Mouse (Mus musculus) forebrain, postnatal 0 days (tissue): ENCODE results near the gene Farp2. TPM values are rescaled to one million over a fixed set of nuclear protein-coding genes. Genes with fewer than 3 reads are reported as not detected.
A peak's percentile ranks its signal among the peaks of the same experiment; 100 is the strongest.

ENCODE experiments used
- ATAC-seq: fragments of 200-750 bp; cut with Nextera tagmentation; 2 replicates; pipeline ENCODE4 v1.8.0; 2017; ENCODE audit warnings: mild to moderate bottlenecking, moderate library complexity
- DNase-seq: peaks from one replicate; pipeline ENCODE4 v3.0.0-alpha.2; 2015
- H3K27ac ChIP-seq: fragments of 300-500 bp; sonication (generic); 2 replicates; pipeline ENCODE4 v1.5.1; 2014; ENCODE audit warnings: low read depth, mild to moderate bottlenecking, antibody characterized with exemption, low read length, moderate library complexity, mixed read lengths
- H3K27me3 ChIP-seq: fragments of 300-500 bp; sonication (generic); 2 replicates; pipeline ENCODE4 v1.6.1; 2014; ENCODE audit warnings: mild to moderate bottlenecking, low read length, mixed read lengths; ENCODE audit not compliant: insufficient read depth
- H3K36me3 ChIP-seq: fragments of 300-500 bp; sonication (generic); 2 replicates; pipeline ENCODE4 v1.6.1; 2014; ENCODE audit warnings: mild to moderate bottlenecking, moderate library complexity; ENCODE audit not compliant: insufficient read depth
- H3K4me1 ChIP-seq: fragments of 300-500 bp; sonication (generic); 2 replicates; pipeline ENCODE4 v1.6.1; 2014; ENCODE audit warnings: antibody characterized with exemption; ENCODE audit not compliant: insufficient read depth
- H3K4me2 ChIP-seq: fragments of 300-500 bp; sonication (generic); 2 replicates; pipeline ENCODE4 v1.6.1; 2014; ENCODE audit warnings: low read depth, mild to moderate bottlenecking, moderate library complexity
- H3K4me3 ChIP-seq: fragments of 300-500 bp; sonication (generic); 2 replicates; pipeline ENCODE4 v1.5.1; 2014; ENCODE audit warnings: low read depth, low read length, mixed read lengths
- H3K9ac ChIP-seq: fragments of 300-500 bp; sonication (generic); 2 replicates; pipeline ENCODE4 v1.6.1; 2014; ENCODE audit warnings: mild to moderate bottlenecking
- H3K9me3 ChIP-seq: fragments of 300-500 bp; sonication (generic); 2 replicates; pipeline ENCODE4 v1.6.1; 2016; ENCODE audit warnings: low read length
- CTCF ChIP-seq: sonication (generic); IDR thresholded peaks from 2 replicates; pipeline ENCODE4 v1.5.1; 2016; ENCODE audit warnings: antibody characterized with exemption, control low read depth, low read depth
- WGBS: fragments of 180-500 bp; shearing (Covaris S2); extraction: QIAGEN DNeasy Blood & Tissue Kit; methylation state at CpG from one replicate; pipeline ENCODE4 v1.1.7; 2014; 5-methylcytosine and 5-hydroxymethylcytosine counted together
- polyA plus RNA-seq: library from polyadenylated mRNA; unstranded; fragments of >200 nt; fragmentation: Nextera tagmentation; extraction: Ambion mirVana; gene quantifications from 2 replicates; pipeline ENCODE4 v1.2.1, GENCODE M21; 2015
- total RNA-seq: library from RNA; depleted of rRNA; stranded (reverse); fragments of >200 nt; gene quantifications from 2 replicates; pipeline ENCODE4 v1.2.3, GENCODE M21; 2014; rRNA removed

Farp2 gene
- total and polyA plus RNA-seq, 2 experiments from 2014 or later = 2.1 to 4.4 TPM

GRCm38 (mm10) chr1:93667760-93668400, 156.0 kb downstream of the Farp2 start:
- peaks cover 5% of the 10 kb centered on the region; the same call in 1 of the 2 replicates for H3K4me1 ChIP-seq
- H3K27me3 ChIP-seq = no peaks in the 10 kb centered on the region
- TF ChIP-seq CTCF = no peak
- WGBS = 31% methylated on average over 13 of the region's 13 CpGs
- no peak overlapping the region for H3K4me3 ChIP-seq
- no peak for ATAC-seq
- no peak overlapping the region for H3K27ac ChIP-seq
- DNase-seq = no peak
- H3K9me3 ChIP-seq = no peaks in the 10 kb centered on the region
- H3K9ac ChIP-seq = no peak overlapping the region
- no peak overlapping the region for H3K4me2 ChIP-seq
- H3K36me3 ChIP-seq = no peaks in the 10 kb centered on the region

- ATAC-seq (peak; percentile 91), DNase-seq (peak; percentile 83)
- peak overlapping the region; percentile 56 for H3K9ac ChIP-seq
- H3K4me1 ChIP-seq = peaks cover 5% of the 10 kb centered on the region; the same call in 1 of the 2 replicates
- H3K27ac ChIP-seq = peak overlapping the region; percentile 57; the same call in 1 of the 2 replicates
- H3K4me2 ChIP-seq = peak overlapping the region; percentile 58
- peak overlapping the region; percentile 29 for H3K4me3 ChIP-seq
- WGBS = 14% methylated on average over 17 of the region's 17 CpGs
- H3K9me3 ChIP-seq = no peaks in the 10 kb centered on the region
- TF ChIP-seq CTCF = peak; percentile 71
- H3K27me3 ChIP-seq = no peaks in the 10 kb centered on the region
- no peaks in the 10 kb centered on the region for H3K36me3 ChIP-seq
These were observed 157.1 kb downstream of the Farp2 start for GRCm38 (mm10) chr1:93668791-93669548.

GRCm38 (mm10) chr1:93669941-93670340, 158.1 kb downstream of the Farp2 start:
- Histone ChIP-seq H3K4me1 (peaks cover 5% of the 10 kb centered on the region; the same call in 1 of the 2 replicates), H3K9me3 (no peaks in the 10 kb centered on the region), H3K36me3 (no peaks in the 10 kb centered on the region), H3K27me3 (no peaks in the 10 kb centered on the region), H3K4me2 (no peak overlapping the region), H3K9ac (no peak overlapping the region), H3K4me3 (no peak overlapping the region), H3K27ac (no peak overlapping the region)
- TF ChIP-seq CTCF = no peak
- ATAC-seq (no peak), DNase-seq (no peak)

Other genes with a start within 250 kb of the Farp2 start
- gene Mterf4, start 206.2 kb upstream of the Farp2 start, total RNA-seq = 31.5 and 31.9 TPM in 2 replicates
- gene Mterf4, start 206.2 kb upstream of the Farp2 start, polyA plus RNA-seq = 18.9 and 24.4 TPM in 2 replicates
- gene Ppp1r7, start 169.2 kb upstream of the Farp2 start, total RNA-seq = 13.9 and 16.0 TPM in 2 replicates
- 48.2 and 62.0 TPM in 2 replicates for gene Ppp1r7, start 169.2 kb upstream of the Farp2 start, polyA plus RNA-seq
- gene Pask, start 168.6 kb upstream of the Farp2 start, total RNA-seq = 6.5 and 14.1 TPM in 2 replicates
- 2.2 and 3.1 TPM in 2 replicates for gene Pask, start 168.6 kb upstream of the Farp2 start, polyA plus RNA-seq
- 0.08 and 1.7 TPM in 2 replicates for gene Ano7, start 138.1 kb upstream of the Farp2 start, total RNA-seq
- gene Ano7, start 138.1 kb upstream of the Farp2 start, polyA plus RNA-seq = 0.26 and 0.59 TPM in 2 replicates
- gene Hdlbp, start 33.3 kb upstream of the Farp2 start, total RNA-seq = 61.1 and 69.4 TPM in 2 replicates
- gene Hdlbp, start 33.3 kb upstream of the Farp2 start, polyA plus RNA-seq = 55.6 and 78.3 TPM in 2 replicates
- 278 and 312 TPM in 2 replicates for gene Stk25, start 146.6 kb downstream of the Farp2 start, total RNA-seq
- gene Stk25, start 146.6 kb downstream of the Farp2 start, polyA plus RNA-seq = 371 and 381 TPM in 2 replicates
- gene Bok, start 173.6 kb downstream of the Farp2 start, total RNA-seq = 94.6 and 119 TPM in 2 replicates
- gene Bok, start 173.6 kb downstream of the Farp2 start, polyA plus RNA-seq = 113 and 150 TPM in 2 replicates
- gene Atg4b, start 239.4 kb downstream of the Farp2 start, total RNA-seq = 46.0 and 50.6 TPM in 2 replicates
- 72.6 and 72.7 TPM in 2 replicates for gene Atg4b, start 239.4 kb downstream of the Farp2 start, polyA plus RNA-seq
- gene Thap4, start 242.8 kb downstream of the Farp2 start, total RNA-seq = 53.2 and 71.3 TPM in 2 replicates
- 51.2 and 53.2 TPM in 2 replicates for gene Thap4, start 242.8 kb downstream of the Farp2 start, polyA plus RNA-seq